Mouse (Mus musculus) colon, adult 2 months (tissue): ENCODE data around the gene Gsdme. TPM values are rescaled to one million over a fixed set of nuclear protein-coding genes. Genes with fewer than 3 reads are reported as not detected.

Source experiments
- polyA plus RNA-seq: library from polyadenylated mRNA; depleted of rRNA; stranded (reverse); fragments of >200 nt; gene quantifications from 2 replicates; pipeline ENCODE4 v1.2.3, GENCODE M21; 2012; rRNA removed

Gene Gsdme
- polyA plus RNA-seq = 5.0 and 7.2 TPM in 2 replicates

GRCm38 (mm10) chr6:50263670-50264069 lies at the start of gene Gsdme:
TSS of gene Gsdme (minus strand) at chr6:50263862.

Other genes starting within 250 kb of the Gsdme start
- gene Mpp6, start 153.6 kb downstream of the Gsdme start, polyA plus RNA-seq = 7.1 and 7.8 TPM in 2 replicates
- gene Osbpl3, start 192.3 kb upstream of the Gsdme start, polyA plus RNA-seq = 12.1 and 12.4 TPM in 2 replicates